Mouse (Mus musculus) liver, postnatal 0 days (tissue): ENCODE data around the gene Bri3.

Experiments used
- CTCF ChIP-seq: sonication (generic); IDR thresholded peaks from 2 replicates; pipeline ENCODE4 v1.5.1; 2016; ENCODE audit warnings: antibody characterized with exemption, low read depth
- EP300 ChIP-seq: IDR thresholded peaks from 2 replicates; pipeline ENCODE4 v1.6.1; 2016; ENCODE audit warnings: antibody characterized with exemption, low read depth, mild to moderate bottlenecking

DNA sequence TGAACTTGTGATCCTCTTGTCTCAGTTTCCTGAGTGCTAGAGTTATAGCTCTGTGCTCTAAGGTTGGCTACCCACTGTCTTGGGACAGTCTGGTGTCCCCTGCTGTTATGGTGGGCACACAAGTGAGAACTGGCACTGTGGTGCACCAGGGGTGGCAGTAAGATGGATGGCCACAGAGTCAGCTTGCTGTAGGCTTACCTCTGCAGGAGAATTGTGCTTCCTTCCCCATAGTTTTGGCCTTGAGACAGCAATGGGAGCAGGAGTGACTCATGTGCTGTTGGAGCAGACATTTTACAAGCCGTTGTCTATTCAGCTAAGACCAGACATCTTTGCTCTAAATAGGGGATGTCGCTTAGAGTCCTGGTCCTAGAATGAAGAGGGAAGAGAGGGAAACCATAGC lies 149.9 kb downstream of the Bri3 start:
- TF ChIP-seq CTCF (no peak), EP300 (no peak)
